Comparison of ENCODE assay signal across 8 mouse cellular contexts in genomic region chr9:59291688-59292492, GRCm38 (mm10). TPM values are rescaled to one million over a fixed set of nuclear protein-coding genes. Genes with fewer than 3 reads are reported as not detected.
A peak's percentile ranks its signal among the peaks of the same experiment; 100 is the strongest.
DNase-seq lines count a peak whose midpoint lies in the region; ATAC-seq and TF ChIP-seq lines count a peak whose summit lies in the region.

No protein-coding gene starts in this region.

- peak overlapping the region; percentile 64 for H3K4me3 ChIP-seq in left cerebral cortex, adult 2 months
- peak overlapping the region; percentile 88 for H3K4me3 ChIP-seq in bone marrow, adult 2 months (replicated peaks; ENCODE audit: control insufficient read depth, low read depth, low read length)
- H3K4me3 ChIP-seq in hindbrain, embryonic 13.5 days = peak overlapping the region; percentile 89
- peak overlapping the region; percentile 94 for H3K4me3 ChIP-seq in midbrain, embryonic 15.5 days

- H3K27ac ChIP-seq in left cerebral cortex, adult 2 months = peak overlapping the region; percentile 86
- H3K27ac ChIP-seq in bone marrow, adult 2 months (ENCODE audit: control insufficient read depth, insufficient read depth, low read depth, low read length, poor library complexity) = peak overlapping the region; percentile 97
- peak overlapping the region; percentile 97 for H3K27ac ChIP-seq in hindbrain, embryonic 13.5 days
- H3K27ac ChIP-seq in midbrain, embryonic 15.5 days = peak overlapping the region; percentile 93

- peak overlapping the region; percentile 83 for H3K9ac ChIP-seq in hindbrain, embryonic 13.5 days
- peak overlapping the region; percentile 83 for H3K9ac ChIP-seq in midbrain, embryonic 15.5 days

- H3K9me3 ChIP-seq in hindbrain, embryonic 13.5 days = no peaks in the 10 kb centered on the region
- no peaks in the 10 kb centered on the region for H3K9me3 ChIP-seq in midbrain, embryonic 15.5 days

- peak overlapping the region; percentile 63 for H3K4me2 ChIP-seq in hindbrain, embryonic 13.5 days
- peak overlapping the region; percentile 72 for H3K4me2 ChIP-seq in midbrain, embryonic 15.5 days

- under 1% methylated on average over 50 of the region's 50 CpGs for WGBS in bone marrow, adult 2 months
- 2% methylated on average over 44 of the region's 50 CpGs for WGBS in hindbrain, embryonic 13.5 days
- WGBS in midbrain, embryonic 15.5 days = 2% methylated on average over 50 of the region's 50 CpGs

- H3K27me3 ChIP-seq in hindbrain, embryonic 13.5 days = no peaks in the 10 kb centered on the region
- no peaks in the 10 kb centered on the region for H3K27me3 ChIP-seq in midbrain, embryonic 15.5 days (replicated peaks)

- intact Hi-C loops in left cerebral cortex, adult 2 months (cut with DNase I) = loop anchor here (1.0 kb wide), 1 partner anchor 194 kb away; the partner anchor contains the start of gene Arih1
- intact Hi-C loops in left cerebral cortex, postnatal 14 days (cut with DNase I) = loop anchor here (10.0 kb wide), 1 partner anchor 193 kb away; the partner anchor contains the start of gene Arih1

- peaks cover 3% of the 10 kb centered on the region for H3K4me1 ChIP-seq in bone marrow, adult 2 months (ENCODE audit: control insufficient read depth, insufficient read depth, low read length)
- peaks cover 28% of the 10 kb centered on the region for H3K4me1 ChIP-seq in hindbrain, embryonic 13.5 days (replicated peaks)
- peaks cover 19% of the 10 kb centered on the region for H3K4me1 ChIP-seq in midbrain, embryonic 15.5 days

- no peak for DNase-seq in left cerebral cortex, adult 2 months (ENCODE audit: extremely low spot score in 1 of 2, low spot score in 2 of 2)
- no peak for DNase-seq in left cerebral cortex, postnatal 14 days (ENCODE audit: low spot score in 2 of 2)
- no peak for DNase-seq in left cerebral cortex, adult 9 months (ENCODE audit: low spot score in 2 of 2)
- no peak for DNase-seq in MN1 (ENCODE audit: low spot score)
- no peak for DNase-seq in right cerebral cortex, adult 2 months (ENCODE audit: low spot score in 2 of 2)

- H3K36me3 ChIP-seq in hindbrain, embryonic 13.5 days = no peaks in the 10 kb centered on the region
- H3K36me3 ChIP-seq in midbrain, embryonic 15.5 days (replicated peaks) = no peaks in the 10 kb centered on the region

- ATAC-seq in hindbrain, embryonic 13.5 days (ENCODE audit: low FRiP score) = peak; percentile 75; the same call in 1 of the 2 replicates
- peak; percentile 73 for ATAC-seq in midbrain, embryonic 15.5 days (replicated peaks)

- TF ChIP-seq POLR2A in bone marrow, adult 2 months (IDR thresholded peaks at IDR 0.05; ENCODE audit: borderline replicate concordance, control insufficient read depth, low read depth, low read length) = no peak

- no peak for TF ChIP-seq CTCF in left cerebral cortex, adult 2 months (IDR thresholded peaks at IDR 0.05)
- TF ChIP-seq CTCF in bone marrow, adult 2 months (IDR thresholded peaks at IDR 0.05; ENCODE audit: control insufficient read depth, insufficient read depth, low read length) = no peak

RNA-seq across cellular contexts. Expression of gene Adpgk, which starts 0.5 kb away (rescaled TPM):
- 10 to 100 TPM; 16.2 to 16.3 TPM for total RNA-seq in left cerebral cortex, adult 2 months (2021)
- total RNA-seq in left cerebral cortex, postnatal 14 days (2021) = 10 to 100 TPM; 16.0 to 16.1 TPM
- polyA plus RNA-seq in bone marrow, adult 2 months (2011; ENCODE audit: insufficient read depth, insufficient read length, low replicate concordance, missing spikeins) = 81.1 and 196 TPM in 2 replicates
- 23.2 and 24.5 TPM in 2 replicates for polyA plus RNA-seq in hindbrain, embryonic 13.5 days (2015; fragmentation: Nextera tagmentation; extraction: Ambion mirVana)
- polyA plus RNA-seq in midbrain, embryonic 15.5 days (2015; fragmentation: Nextera tagmentation; extraction: Ambion mirVana) = 23.5 and 24.5 TPM in 2 replicates
